Mouse (Mus musculus): ENCODE data around the gene Nckipsd. TPM values are rescaled to one million over a fixed set of nuclear protein-coding genes. Genes with fewer than 3 reads are reported as not detected.
A peak's percentile ranks its signal among the peaks of the same experiment; 100 is the strongest.

Gene Nckipsd
- total and polyA plus RNA-seq, 2 experiments from 2014 or later, result 23.5 to 33.6 TPM

DNA sequence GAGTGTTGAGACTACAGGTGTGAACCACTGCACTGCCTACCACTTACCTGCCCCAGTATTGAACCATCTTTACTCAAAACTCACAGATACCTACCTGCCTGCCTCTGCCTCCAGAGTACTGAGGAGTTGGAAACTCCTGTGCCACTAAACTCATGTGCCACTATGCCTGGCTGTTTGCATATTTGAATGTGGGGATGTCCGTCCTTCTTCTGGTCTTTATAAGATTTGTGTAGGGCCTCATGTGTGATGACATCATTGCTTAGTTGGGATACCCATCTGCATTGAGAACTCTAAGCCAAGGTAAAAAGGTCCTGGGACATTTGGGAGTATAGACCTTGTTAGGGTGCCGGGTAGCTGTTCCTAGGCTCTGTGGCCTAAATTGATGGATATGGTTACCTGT is 21.1 kb upstream of the Nckipsd start:
- 84% methylated on average over 2 of the region's 2 CpGs for WGBS
- Histone ChIP-seq H3K27ac (no peak overlapping the region), H3K4me2 (ENCODE audit: low read depth, low read length) (peak overlapping the region; percentile 67), H3K4me1 (ENCODE audit: insufficient read depth, low read length) (peaks cover 50% of the 10 kb centered on the region), H3K9ac (replicated peaks; ENCODE audit: low read length) (no peak overlapping the region), H3K36me3 (ENCODE audit: insufficient read depth, low read length) (no peaks in the 10 kb centered on the region), H3K27me3 (ENCODE audit: insufficient read depth, low read length) (no peaks in the 10 kb centered on the region), H3K9me3 (ENCODE audit: low read length) (no peaks in the 10 kb centered on the region), H3K4me3 (ENCODE audit: low read length) (no peak overlapping the region)
- ATAC-seq, result no peak
- DNase-seq (ENCODE audit: low spot score), result no peak
- TF ChIP-seq CTCF (IDR thresholded peaks at IDR 0.05; ENCODE audit: low read depth), result no peak

DNA sequence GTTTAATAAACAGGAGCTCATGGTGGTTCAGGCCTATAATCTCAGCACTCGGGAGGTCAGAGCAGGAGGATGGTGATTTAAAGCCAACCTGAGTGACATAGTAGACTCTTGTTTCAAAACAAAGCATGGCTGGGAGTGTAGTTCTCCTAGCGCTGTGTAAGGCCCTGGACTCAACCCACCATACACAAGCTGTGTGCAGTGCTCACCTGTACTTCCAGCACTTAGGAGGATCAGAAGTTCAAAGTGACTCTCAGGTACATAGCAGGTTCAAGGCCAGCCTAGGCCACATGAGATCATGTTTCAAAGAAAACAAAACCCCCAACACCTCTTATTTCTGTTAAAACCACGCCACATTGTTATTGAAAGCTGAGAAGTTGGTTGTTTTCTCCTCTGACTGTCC is 19.5 kb upstream of the Nckipsd start:
- WGBS, result 72% methylated on average over 3 of the region's 3 CpGs
- DNase-seq (ENCODE audit: low spot score), result no peak
- Histone ChIP-seq H3K27ac (no peak overlapping the region), H3K4me3 (ENCODE audit: low read length) (no peak overlapping the region), H3K27me3 (ENCODE audit: insufficient read depth, low read length) (no peaks in the 10 kb centered on the region), H3K9me3 (ENCODE audit: low read length) (no peaks in the 10 kb centered on the region), H3K4me1 (ENCODE audit: insufficient read depth, low read length) (peaks cover 49% of the 10 kb centered on the region), H3K36me3 (ENCODE audit: insufficient read depth, low read length) (no peaks in the 10 kb centered on the region), H3K9ac (replicated peaks; ENCODE audit: low read length) (no peak overlapping the region), H3K4me2 (ENCODE audit: low read depth, low read length) (peak overlapping the region; percentile 11; the same call in 1 of the 2 replicates)
- ATAC-seq, result no peak
- no peak for TF ChIP-seq CTCF (IDR thresholded peaks at IDR 0.05; ENCODE audit: low read depth)

DNA sequence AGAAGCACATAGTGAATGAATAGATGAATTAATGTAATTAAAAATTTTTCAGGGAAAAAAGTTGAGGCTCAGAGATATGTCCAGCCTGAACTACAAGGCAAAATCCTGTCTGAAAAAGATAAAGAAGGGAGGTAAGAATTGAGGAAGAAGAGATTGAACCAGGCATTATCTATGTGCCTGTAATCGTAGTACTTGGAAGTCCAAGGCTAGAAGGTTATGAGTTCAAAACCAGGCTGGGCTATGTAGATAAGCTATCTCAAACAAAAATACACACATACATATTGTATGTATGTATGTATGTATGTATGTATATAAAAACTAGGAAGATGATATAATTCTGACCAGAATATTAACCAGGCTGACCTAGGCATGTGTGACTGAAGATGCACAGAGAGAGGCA is 15.9 kb upstream of the Nckipsd start:
- H3K4me2 ChIP-seq (ENCODE audit: low read depth, low read length), result no peak overlapping the region
- peak overlapping the region; percentile 12; the same call in 1 of the 2 replicates for H3K27ac ChIP-seq
- peaks cover 35% of the 10 kb centered on the region for H3K4me1 ChIP-seq (ENCODE audit: insufficient read depth, low read length)
- no peaks in the 10 kb centered on the region for H3K27me3 ChIP-seq (ENCODE audit: insufficient read depth, low read length)
- ATAC-seq (no peak), DNase-seq (ENCODE audit: low spot score) (no peak)
- no peaks in the 10 kb centered on the region for H3K9me3 ChIP-seq (ENCODE audit: low read length)
- no peak overlapping the region for H3K9ac ChIP-seq (replicated peaks; ENCODE audit: low read length)
- 80% methylated on average over 1 of the region's 1 CpGs for WGBS
- TF ChIP-seq CTCF (IDR thresholded peaks at IDR 0.05; ENCODE audit: low read depth), result no peak
- no peak overlapping the region for H3K4me3 ChIP-seq (ENCODE audit: low read length)
- H3K36me3 ChIP-seq (ENCODE audit: insufficient read depth, low read length), result peaks cover 8% of the 10 kb centered on the region; the same call in 1 of the 2 replicates

DNA sequence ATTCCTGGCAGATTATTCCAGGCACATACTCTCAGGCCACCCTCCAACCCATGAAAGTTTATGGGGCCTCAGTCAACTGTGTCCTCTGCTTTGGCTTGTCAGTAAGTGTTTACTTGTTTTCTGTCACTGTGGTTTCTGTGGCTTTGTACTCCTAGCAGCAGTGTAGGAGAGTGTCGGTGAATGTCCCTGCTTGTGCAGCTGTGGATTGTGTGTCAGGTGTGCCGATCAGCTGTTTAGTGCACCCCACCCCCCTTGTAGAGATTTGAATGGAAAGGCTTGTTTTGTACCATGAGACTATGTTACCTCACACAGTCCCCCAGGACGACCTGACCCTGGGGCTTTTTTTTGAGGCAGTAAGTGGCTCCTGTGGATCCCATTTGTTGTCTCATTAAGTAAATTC is 15.4 kb upstream of the Nckipsd start:
- peak overlapping the region; percentile 12; the same call in 1 of the 2 replicates for H3K27ac ChIP-seq
- peaks cover 12% of the 10 kb centered on the region for H3K36me3 ChIP-seq (ENCODE audit: insufficient read depth, low read length)
- H3K4me2 ChIP-seq (ENCODE audit: low read depth, low read length), result no peak overlapping the region
- no peak for TF ChIP-seq CTCF (IDR thresholded peaks at IDR 0.05; ENCODE audit: low read depth)
- no peak overlapping the region for H3K9ac ChIP-seq (replicated peaks; ENCODE audit: low read length)
- no peaks in the 10 kb centered on the region for H3K27me3 ChIP-seq (ENCODE audit: insufficient read depth, low read length)
- peaks cover 31% of the 10 kb centered on the region for H3K4me1 ChIP-seq (ENCODE audit: insufficient read depth, low read length)
- 33% methylated on average over 3 of the region's 3 CpGs for WGBS
- peak; percentile 34; the same call in 1 of the 2 replicates for ATAC-seq
- H3K4me3 ChIP-seq (ENCODE audit: low read length), result no peak overlapping the region
- DNase-seq (ENCODE audit: low spot score), result no peak
- no peaks in the 10 kb centered on the region for H3K9me3 ChIP-seq (ENCODE audit: low read length)

DNA sequence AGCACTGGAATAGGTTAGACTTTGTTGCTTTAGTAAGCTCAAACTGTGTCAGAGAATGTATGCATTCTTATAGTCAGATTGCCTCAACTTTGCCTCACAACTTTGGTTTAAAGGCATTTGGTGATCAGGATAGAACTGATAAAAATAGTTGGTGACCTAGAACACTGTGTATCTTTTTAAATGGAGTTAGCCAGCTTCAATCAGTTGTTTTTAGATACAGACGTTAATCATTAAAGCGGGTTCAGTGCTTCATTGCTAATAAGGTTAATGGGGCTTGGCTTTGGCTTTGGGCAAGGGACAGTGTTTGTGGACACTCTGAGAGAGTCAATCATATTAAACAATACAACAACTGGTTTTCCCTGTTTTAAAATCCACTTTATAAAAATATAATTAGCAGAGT is 12.9 kb upstream of the Nckipsd start:
- H3K4me1 ChIP-seq (ENCODE audit: insufficient read depth, low read length), result peaks cover 16% of the 10 kb centered on the region
- H3K27ac ChIP-seq, result no peak overlapping the region; the same call in 1 of the 2 replicates
- no peak for ATAC-seq
- WGBS, result 42% methylated on average over 2 of the region's 2 CpGs
- H3K9me3 ChIP-seq (ENCODE audit: low read length), result no peaks in the 10 kb centered on the region
- no peaks in the 10 kb centered on the region for H3K27me3 ChIP-seq (ENCODE audit: insufficient read depth, low read length)
- no peak overlapping the region for H3K4me2 ChIP-seq (ENCODE audit: low read depth, low read length)
- DNase-seq (ENCODE audit: low spot score), result no peak
- no peak for TF ChIP-seq CTCF (IDR thresholded peaks at IDR 0.05; ENCODE audit: low read depth)
- H3K9ac ChIP-seq (replicated peaks; ENCODE audit: low read length), result no peak overlapping the region
- H3K4me3 ChIP-seq (ENCODE audit: low read length), result no peak overlapping the region
- H3K36me3 ChIP-seq (ENCODE audit: insufficient read depth, low read length), result peaks cover 28% of the 10 kb centered on the region

DNA sequence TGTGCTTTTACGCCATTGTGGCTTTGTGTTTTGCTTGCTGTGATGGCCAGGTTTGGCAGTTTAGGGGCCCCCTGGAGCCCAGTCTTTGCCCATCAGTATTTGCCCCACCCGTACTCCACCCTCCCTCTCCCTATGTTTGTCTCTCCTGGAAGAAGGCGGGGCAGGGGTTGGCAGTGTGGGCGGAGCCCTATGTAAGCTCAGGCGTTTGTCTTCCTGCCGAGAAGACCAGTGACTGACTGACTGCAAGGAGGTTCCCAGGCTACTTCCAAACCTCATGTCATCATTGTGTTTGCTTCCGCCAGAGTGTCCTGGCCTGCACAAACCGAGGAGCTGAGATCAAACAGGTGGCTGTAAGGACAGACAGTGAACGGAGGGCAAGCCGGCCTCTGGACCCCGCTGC is 12.4 kb upstream of the Nckipsd start:
- no peak for ATAC-seq
- H3K9ac ChIP-seq (replicated peaks; ENCODE audit: low read length), result no peak overlapping the region
- H3K36me3 ChIP-seq (ENCODE audit: insufficient read depth, low read length), result peaks cover 28% of the 10 kb centered on the region
- peak overlapping the region; percentile 59 for H3K27ac ChIP-seq
- peak overlapping the region; percentile 2; the same call in 1 of the 2 replicates for H3K4me2 ChIP-seq (ENCODE audit: low read depth, low read length)
- H3K9me3 ChIP-seq (ENCODE audit: low read length), result no peaks in the 10 kb centered on the region
- no peak for DNase-seq (ENCODE audit: low spot score)
- no peaks in the 10 kb centered on the region for H3K27me3 ChIP-seq (ENCODE audit: insufficient read depth, low read length)
- peaks cover 14% of the 10 kb centered on the region; the same call in 1 of the 2 replicates for H3K4me1 ChIP-seq (ENCODE audit: insufficient read depth, low read length)
- no peak for TF ChIP-seq CTCF (IDR thresholded peaks at IDR 0.05; ENCODE audit: low read depth)
- 29% methylated on average over 11 of the region's 11 CpGs for WGBS
- H3K4me3 ChIP-seq (ENCODE audit: low read length), result no peak overlapping the region

DNA sequence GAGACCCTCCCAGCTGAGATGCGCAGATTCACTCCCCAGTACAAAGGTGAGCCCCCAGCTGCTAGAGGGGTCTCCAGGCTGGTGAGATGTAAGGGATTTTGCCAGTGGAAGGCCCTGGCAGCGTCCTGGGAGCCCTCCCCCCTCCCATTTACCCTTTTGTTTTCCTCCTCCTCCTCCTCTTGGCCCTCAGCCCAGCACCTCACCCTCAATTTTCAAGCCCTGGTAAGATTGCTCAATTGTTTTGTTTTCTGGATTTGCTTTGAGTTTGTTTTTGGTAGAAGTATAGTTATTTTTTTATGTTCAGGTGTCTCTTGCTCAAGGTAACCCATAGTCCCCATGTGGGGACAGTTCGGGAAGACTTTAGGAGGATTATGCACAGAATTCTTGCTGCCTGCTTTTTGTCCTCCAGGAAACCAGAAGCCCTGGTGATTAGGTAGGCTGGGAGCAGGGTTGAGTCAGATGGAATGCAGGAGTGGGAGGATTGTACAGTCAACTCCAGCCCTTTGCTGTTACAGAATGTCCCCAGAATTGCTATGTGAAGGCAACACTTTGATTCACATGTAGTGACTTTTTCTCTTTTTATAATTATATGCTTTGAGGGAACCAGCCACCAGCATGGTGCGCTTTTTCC is 11.7 kb upstream of the Nckipsd start:
- H3K27ac ChIP-seq, result peak overlapping the region; percentile 59; the same call in 1 of the 2 replicates
- no peak overlapping the region for H3K9ac ChIP-seq (replicated peaks; ENCODE audit: low read length)
- no peak for DNase-seq (ENCODE audit: low spot score)
- no peak overlapping the region for H3K4me3 ChIP-seq (ENCODE audit: low read length)
- no peak for TF ChIP-seq CTCF (IDR thresholded peaks at IDR 0.05; ENCODE audit: low read depth)
- no peaks in the 10 kb centered on the region for H3K27me3 ChIP-seq (ENCODE audit: insufficient read depth, low read length)
- H3K4me2 ChIP-seq (ENCODE audit: low read depth, low read length), result peak overlapping the region; percentile 2; the same call in 1 of the 2 replicates
- ATAC-seq, result no peak
- peaks cover 32% of the 10 kb centered on the region for H3K36me3 ChIP-seq (ENCODE audit: insufficient read depth, low read length)
- 45% methylated on average over 4 of the region's 4 CpGs for WGBS
- peaks cover 14% of the 10 kb centered on the region; the same call in 1 of the 2 replicates for H3K4me1 ChIP-seq (ENCODE audit: insufficient read depth, low read length)
- H3K9me3 ChIP-seq (ENCODE audit: low read length), result no peaks in the 10 kb centered on the region
